Mouse (Mus musculus) CH12.LX (cell line): ENCODE measurements around the gene Rps6ka5. TPM values are rescaled to one million over a fixed set of nuclear protein-coding genes. Genes with fewer than 3 reads are reported as not detected.
A peak's percentile ranks its signal among the peaks of the same experiment; 100 is the strongest.

Experiments
- DNase-seq: peaks from one replicate; pipeline ENCODE4 v3.0.0-alpha.2; 2013; ENCODE audit errors: extremely low read depth
- H3K27ac ChIP-seq: 2 replicates; pipeline ENCODE4 v1.5.1; 2012; ENCODE audit warnings: low read depth, mild to moderate bottlenecking, control low read depth, moderate library complexity; ENCODE audit not compliant: insufficient read depth
- H3K27me3 ChIP-seq: replicated peaks from 2 replicates; pipeline ENCODE3; 2012; ENCODE audit warnings: inconsistent platforms
- H3K36me3 ChIP-seq, 2 experiments: replicated peaks in 1 of 2; 2 replicates each; pipeline versions ENCODE3 to v1.6.1; 2012; ENCODE audit warnings: inconsistent platforms in 1 of 2, low read length in 1 of 2, mild to moderate bottlenecking in 1 of 2, mixed read lengths in 1 of 2, moderate library complexity in 1 of 2; ENCODE audit not compliant: control insufficient read depth in 1 of 2, insufficient read depth in 1 of 2
- H3K4me1 ChIP-seq, 2 experiments: 2 replicates each; pipeline ENCODE4 v1.6.1; 2012; ENCODE audit warnings: inconsistent platforms in 1 of 2, moderate library complexity in 1 of 2; ENCODE audit not compliant: insufficient read depth in 2 of 2, control insufficient read depth in 1 of 2
- H3K4me2 ChIP-seq: 2 replicates; pipeline ENCODE4 v1.6.1; 2012; ENCODE audit warnings: low read depth, mild to moderate bottlenecking, control low read depth; ENCODE audit not compliant: poor library complexity, insufficient read depth, severe bottlenecking
- H3K4me3 ChIP-seq, 3 experiments: fragments of 150-350 bp in 1 of 3; sonication (generic) in 1 of 3; replicated peaks in 1 of 3; 2 replicates each; pipeline versions ENCODE3 to v1.5.1; 2011 to 2012; ENCODE audit warnings: low read depth in 2 of 3, low read length in 2 of 3, mild to moderate bottlenecking in 2 of 3, moderate library complexity in 2 of 3, control low read depth in 1 of 3, improper control_type of control experiment in 1 of 3, inconsistent platforms in 1 of 3, mixed read lengths in 1 of 3; ENCODE audit not compliant: poor library complexity in 1 of 3
- H3K79me2 ChIP-seq: replicated peaks from 2 replicates; pipeline ENCODE4 v1.6.1; 2012; ENCODE audit warnings: mild to moderate bottlenecking, moderate library complexity; ENCODE audit not compliant: control insufficient read depth, poor library complexity, insufficient read depth, severe bottlenecking; ENCODE audit errors: extremely low read depth
- H3K9ac ChIP-seq: 2 replicates; pipeline ENCODE4 v1.6.1; 2012; ENCODE audit warnings: low read depth, mild to moderate bottlenecking, control low read depth, moderate library complexity; ENCODE audit not compliant: insufficient read depth
- H3K9me3 ChIP-seq: replicated peaks from 2 replicates; pipeline ENCODE3; 2012; ENCODE audit warnings: low read length, inconsistent platforms, mixed read lengths
- BHLHE40 ChIP-seq: IDR thresholded peaks from 2 replicates; pipeline ENCODE4 v1.6.1; 2011; ENCODE audit warnings: mild to moderate bottlenecking, low read depth, low read length, improper control_type of control experiment
- CHD1 ChIP-seq: IDR thresholded peaks from 2 replicates; pipeline ENCODE4 v1.6.1; 2012; ENCODE audit warnings: low read depth, low read length, improper control_type of control experiment, inconsistent platforms
- CTCF ChIP-seq, 2 experiments: IDR thresholded peaks in 1 of 2; conservative IDR thresholded peaks in 1 of 2; 2 replicates each; pipeline ENCODE4 v1.5.1; 2011 to 2012; ENCODE audit warnings: low read depth in 2 of 2, low read length in 2 of 2, improper control_type of control experiment in 1 of 2, inconsistent platforms in 1 of 2, mild to moderate bottlenecking in 1 of 2, moderate library complexity in 1 of 2
- E2F4 ChIP-seq: IDR thresholded peaks from 2 replicates; pipeline ENCODE4 v1.6.1; 2011; ENCODE audit warnings: low read depth, low read length, improper control_type of control experiment; ENCODE audit not compliant: insufficient replicate concordance
- JUN ChIP-seq: IDR thresholded peaks from 2 replicates; pipeline ENCODE4 v1.6.1; 2011; ENCODE audit warnings: low read depth, mild to moderate bottlenecking, low read length, improper control_type of control experiment, moderate library complexity; ENCODE audit not compliant: insufficient read depth
- KAT2A ChIP-seq: IDR thresholded peaks from 2 replicates; pipeline ENCODE4 v1.6.1; 2012; ENCODE audit warnings: low read length, improper control_type of control experiment, inconsistent platforms; ENCODE audit not compliant: insufficient replicate concordance
- MYC ChIP-seq: IDR thresholded peaks from 2 replicates; pipeline ENCODE4 v1.6.1; 2011; ENCODE audit warnings: low read depth, mild to moderate bottlenecking, improper control_type of control experiment, low read length
- NELFE ChIP-seq: IDR thresholded peaks from 2 replicates; pipeline ENCODE4 v1.6.1; 2011; ENCODE audit warnings: low read depth, low read length, improper control_type of control experiment
- NRF1 ChIP-seq: IDR thresholded peaks from 2 replicates; pipeline ENCODE4 v1.6.1; 2014; ENCODE audit warnings: low read depth, mild to moderate bottlenecking, inconsistent platforms, low read length, improper control_type of control experiment, moderate library complexity
- RAD21 ChIP-seq: IDR thresholded peaks from 2 replicates; pipeline ENCODE4 v1.6.1; 2011; ENCODE audit warnings: low read depth, mild to moderate bottlenecking, low read length, improper control_type of control experiment, moderate library complexity
- RCOR1 ChIP-seq: conservative IDR thresholded peaks from 2 replicates; pipeline ENCODE4 v1.6.1; 2012; ENCODE audit warnings: low read depth, mild to moderate bottlenecking, inconsistent platforms, low read length, improper control_type of control experiment
- SMC3 ChIP-seq: IDR thresholded peaks from 2 replicates; pipeline ENCODE4 v1.6.1; 2011; ENCODE audit warnings: low read depth, low read length, improper control_type of control experiment
- TBP ChIP-seq: conservative IDR thresholded peaks from 2 replicates; pipeline ENCODE4 v1.6.1; 2011; ENCODE audit warnings: low read depth, low read length, improper control_type of control experiment
- ZC3H11A ChIP-seq: IDR thresholded peaks from 2 replicates; pipeline ENCODE4 v1.6.1; 2012; ENCODE audit warnings: low read depth, mild to moderate bottlenecking, inconsistent platforms, low read length, improper control_type of control experiment
- ZKSCAN1 ChIP-seq: IDR thresholded peaks from 2 replicates; pipeline ENCODE4 v1.6.1; 2012; ENCODE audit warnings: low read depth, inconsistent platforms, low read length, improper control_type of control experiment, borderline replicate concordance
- ZMIZ1 ChIP-seq: IDR thresholded peaks from 2 replicates; pipeline ENCODE4 v1.6.1; 2012; ENCODE audit warnings: low read depth, mild to moderate bottlenecking, inconsistent platforms, low read length, improper control_type of control experiment
- dilution Hi-C: fragments of 300-500 bp; cut with MboI; formaldehyde crosslinking; loops from 2 replicates; pipeline ENCODE4 v1.14.3; 2020; ENCODE audit warnings: low sequenced_read_pairs; ENCODE audit not compliant: extremely low pct_unique_long_range_greater_than_20kb, extremely low pct_ligation_motif_present
- in situ Hi-C: fragments of 300-500 bp; cut with MboI; formaldehyde crosslinking; loops from 3 replicates; pipeline ENCODE4 v1.14.3; 2019; ENCODE audit warnings: low sequenced_read_pairs, low pct_ligation_motif_present, low pct_unique_long_range_greater_than_20kb, mixed read lengths
- polyA plus RNA-seq: library from polyadenylated mRNA; unstranded; fragments of >175 nt; gene quantifications from 2 replicates; pipeline ENCODE4 v1.2.1, GENCODE M21; 2012; ENCODE audit warnings: low read depth; ENCODE audit not compliant: insufficient read length
- total RNA-seq, 2 experiments: library from RNA; depleted of rRNA; stranded (reverse); fragments of 300-350 nt in 1 of 2; fragments of >200 nt in 1 of 2; gene quantifications; 2 replicates each; pipeline ENCODE4 v1.2.3; 2012 to 2014

The Rps6ka5 gene
- total and polyA plus RNA-seq, 3 experiments = 2.9 to 6.2 (median 4.8) TPM

GRCm38 (mm10) chr12:100665294-100665693 lies 61.5 kb downstream of the Rps6ka5 start:
- no peak for TF ChIP-seq ZC3H11A
- no peak overlapping the region for H3K27ac ChIP-seq
- no peak overlapping the region for H3K4me3 ChIP-seq
- H3K9me3 ChIP-seq = no peaks in the 10 kb centered on the region
- H3K4me1 ChIP-seq = peaks cover 0 to 15% of the 10 kb centered on the region in 2 experiments; a peak in 2 of 4 replicates
- dilution Hi-C loops (no loop called here), in situ Hi-C loops (no loop called here)
- no peak for DNase-seq
- H3K27me3 ChIP-seq = no peaks in the 10 kb centered on the region
- H3K79me2 ChIP-seq = no peaks in the 10 kb centered on the region
- no peak overlapping the region for H3K9ac ChIP-seq
- peaks cover 0 to 9% of the 10 kb centered on the region in 2 experiments for H3K36me3 ChIP-seq
- no peak overlapping the region for H3K4me2 ChIP-seq

DNA sequence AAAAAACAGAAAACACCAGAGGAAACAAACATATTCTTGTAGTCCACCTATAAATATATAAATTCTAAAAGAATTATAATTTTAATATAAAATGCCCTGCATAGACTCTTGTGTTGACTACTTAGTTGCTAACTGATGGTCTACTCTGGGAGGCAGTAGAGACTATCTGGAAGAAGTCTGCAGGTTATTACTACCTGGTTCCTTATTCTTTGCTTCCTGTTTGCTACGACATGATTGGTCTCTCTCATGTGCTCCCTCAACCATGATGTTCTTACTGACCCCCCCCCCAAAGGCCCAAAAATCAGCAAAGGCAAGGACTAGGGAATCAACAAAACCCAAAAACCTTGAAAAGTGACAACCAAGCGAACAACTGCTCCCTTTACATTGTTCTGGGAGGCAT lies 66.7 kb downstream of the Rps6ka5 start:
- peaks cover 0 to 9% of the 10 kb centered on the region in 2 experiments; a peak in 2 of 4 replicates for H3K4me1 ChIP-seq
- H3K4me3 ChIP-seq = no peak overlapping the region
- no peak overlapping the region for H3K27ac ChIP-seq
- in situ Hi-C loops = no loop called here
- H3K27me3 ChIP-seq = no peaks in the 10 kb centered on the region
- peaks cover 0 to 9% of the 10 kb centered on the region in 2 experiments for H3K36me3 ChIP-seq
- DNase-seq = no peak
- no peak for TF ChIP-seq KAT2A
- no peak for TF ChIP-seq ZKSCAN1
- no peak for TF ChIP-seq BHLHE40
- no peak for TF ChIP-seq NRF1
- no peak for TF ChIP-seq TBP
- peak; percentile 24 for TF ChIP-seq SMC3
- no peak for TF ChIP-seq CHD1
- no peak for TF ChIP-seq NELFE
- TF ChIP-seq E2F4 = no peak
- no peak for TF ChIP-seq MYC
- TF ChIP-seq RAD21 = peak; percentile 38
- peak in 1 of 2 experiments; percentile 22; a peak in 1 of 4 replicates for TF ChIP-seq CTCF (conservative IDR thresholded peaks at IDR 0.05 in 1 of 2, IDR thresholded peaks at IDR 0.05 in 1 of 2; ENCODE audit: low read depth in 2 of 2, low read length in 2 of 2)
- no peak for TF ChIP-seq RCOR1
- TF ChIP-seq JUN = no peak
- no peak for TF ChIP-seq ZMIZ1
- dilution Hi-C loops = no loop called here
- no peak overlapping the region for H3K9ac ChIP-seq
- no peak overlapping the region for H3K4me2 ChIP-seq
- H3K79me2 ChIP-seq = no peaks in the 10 kb centered on the region
- no peaks in the 10 kb centered on the region for H3K9me3 ChIP-seq
